Mouse (Mus musculus) myocyte (in vitro differentiated cells): ENCODE results near the gene Gab1. TPM values are rescaled to one million over a fixed set of nuclear protein-coding genes. Genes with fewer than 3 reads are reported as not detected.

ENCODE experiments used
- polyA plus RNA-seq: library from polyadenylated mRNA; unstranded; fragments of >200 nt; fragmentation: generic; extraction: Trizol; gene quantifications from one replicate; pipeline ENCODE4 v1.2.1, GENCODE M21; 2012; ENCODE audit warnings: missing spikeins

Gene Gab1
- polyA plus RNA-seq, 1 experiment: 3.4 TPM

Other genes starting within 250 kb of the Gab1 start
- gene Smarca5, start 141.0 kb downstream of the Gab1 start, polyA plus RNA-seq: 13.5 TPM
- gene Usp38, start 134.4 kb upstream of the Gab1 start, polyA plus RNA-seq: 6.1 TPM